Mouse (Mus musculus) megakaryocyte, embryonic 14.5 days (primary cell): ENCODE data around the gene Zfp791. TPM values are rescaled to one million over a fixed set of nuclear protein-coding genes. Genes with fewer than 3 reads are reported as not detected.

Source experiments
- H3K27me3 ChIP-seq: replicated peaks from 2 replicates; pipeline ENCODE3; 2012; ENCODE audit warnings: inconsistent platforms
- H3K36me3 ChIP-seq: replicated peaks from 2 replicates; pipeline ENCODE3; 2012; ENCODE audit warnings: low read length, inconsistent platforms, mixed read lengths
- H3K4me1 ChIP-seq: 2 replicates; pipeline ENCODE4 v1.6.1; 2012; ENCODE audit warnings: inconsistent platforms
- H3K4me3 ChIP-seq: replicated peaks from 2 replicates; pipeline ENCODE3; 2012; ENCODE audit warnings: moderate library complexity, mild to moderate bottlenecking, inconsistent platforms
- H3K9me3 ChIP-seq: 2 replicates; pipeline ENCODE4 v1.6.1; 2012; ENCODE audit warnings: inconsistent platforms
- FLI1 ChIP-seq: IDR thresholded peaks from 2 replicates; pipeline ENCODE4 v1.6.1; 2012; ENCODE audit warnings: low read length, inconsistent platforms, mixed read lengths
- GATA1 ChIP-seq: IDR thresholded peaks from 3 replicates; pipeline ENCODE4 v1.6.1; 2012; ENCODE audit warnings: mixed read lengths, low read length, inconsistent platforms, borderline replicate concordance
- polyA plus RNA-seq: library from polyadenylated mRNA; stranded (reverse); fragments of >175 nt; gene quantifications from 2 replicates; pipeline ENCODE4 v1.2.3, GENCODE M21; 2012; ENCODE audit warnings: low replicate concordance; ENCODE audit not compliant: insufficient read depth

The Zfp791 gene
- polyA plus RNA-seq, 1 experiment = not detected

GRCm38 (mm10) chr8:85073041-85073612, 49.8 kb downstream of the Zfp791 start:
- Histone ChIP-seq H3K4me3 (peak overlapping the region; percentile 65), H3K9me3 (no peaks in the 10 kb centered on the region), H3K36me3 (peaks cover 61% of the 10 kb centered on the region), H3K4me1 (peaks cover 39% of the 10 kb centered on the region), H3K27me3 (no peaks in the 10 kb centered on the region)
- no peak for TF ChIP-seq FLI1
- TF ChIP-seq GATA1 = no peak

- H3K9me3 ChIP-seq = no peaks in the 10 kb centered on the region
- peaks cover 38% of the 10 kb centered on the region for H3K4me1 ChIP-seq
- TF ChIP-seq FLI1 (no peak), GATA1 (no peak)
- H3K4me3 ChIP-seq = peak overlapping the region; percentile 99
- H3K36me3 ChIP-seq = peaks cover 62% of the 10 kb centered on the region
- H3K27me3 ChIP-seq = no peaks in the 10 kb centered on the region
These were observed 50.4 kb downstream of the Zfp791 start for GRCm38 (mm10) chr8:85072364-85072929.

- peaks cover 66% of the 10 kb centered on the region for H3K36me3 ChIP-seq
- peaks cover 38% of the 10 kb centered on the region for H3K4me1 ChIP-seq
These were observed 51.2 kb downstream of the Zfp791 start, which contains the start of gene Dhps for GRCm38 (mm10) chr8:85071514-85072281. Gene Dhps, plus strand, starts transcription at chr8:85071757.

GRCm38 (mm10) chr8:85071041-85071440, 51.9 kb downstream of the Zfp791 start:
- peak overlapping the region; percentile 99 for H3K4me3 ChIP-seq
- H3K27me3 ChIP-seq = no peaks in the 10 kb centered on the region
- no peak for TF ChIP-seq FLI1
- no peak for TF ChIP-seq GATA1
- no peaks in the 10 kb centered on the region for H3K9me3 ChIP-seq
- peaks cover 66% of the 10 kb centered on the region for H3K36me3 ChIP-seq
- peaks cover 32% of the 10 kb centered on the region for H3K4me1 ChIP-seq

More at GRCm38 (mm10) chr8:85071514-85072281, 51.2 kb downstream of the Zfp791 start, which contains the start of gene Dhps:
- H3K4me3 ChIP-seq = peak within 1 kb of the TSS; percentile 99
- H3K9me3 ChIP-seq = no peaks in the 10 kb centered on the region
- peak; percentile 64; the same call in 1 of the 2 replicates for TF ChIP-seq FLI1
- TF ChIP-seq GATA1 = no peak
- H3K27me3 ChIP-seq = no peaks in the 10 kb centered on the region

GRCm38 (mm10) chr8:85067982-85068381, 54.9 kb downstream of the Zfp791 start, which contains the start of gene Gm5741:
Gene Gm5741, minus strand, starts transcription at chr8:85067982.
- Histone ChIP-seq H3K36me3 (peaks cover 52% of the 10 kb centered on the region), H3K27me3 (no peaks in the 10 kb centered on the region), H3K9me3 (no peaks in the 10 kb centered on the region), H3K4me3 (no peak within 1 kb of the TSS), H3K4me1 (peaks cover 22% of the 10 kb centered on the region)
- no peak for TF ChIP-seq GATA1
- no peak for TF ChIP-seq FLI1

GRCm38 (mm10) chr8:85067155-85067554, 55.7 kb downstream of the Zfp791 start:
- Histone ChIP-seq H3K36me3 (peaks cover 56% of the 10 kb centered on the region), H3K4me3 (no peak overlapping the region)

GRCm38 (mm10) chr8:85065213-85065612, 57.7 kb downstream of the Zfp791 start:
- peaks cover 23% of the 10 kb centered on the region for H3K4me1 ChIP-seq
- H3K36me3 ChIP-seq = peaks cover 58% of the 10 kb centered on the region
- H3K27me3 ChIP-seq = peaks cover 4% of the 10 kb centered on the region
- TF ChIP-seq GATA1 (no peak), FLI1 (no peak)
- no peaks in the 10 kb centered on the region for H3K9me3 ChIP-seq
- no peak overlapping the region for H3K4me3 ChIP-seq

More at GRCm38 (mm10) chr8:85067155-85067554, 55.7 kb downstream of the Zfp791 start:
- H3K9me3 ChIP-seq = no peaks in the 10 kb centered on the region
- TF ChIP-seq GATA1 (no peak), FLI1 (no peak)
- peaks cover 19% of the 10 kb centered on the region for H3K4me1 ChIP-seq
- H3K27me3 ChIP-seq = no peaks in the 10 kb centered on the region

- H3K27me3 ChIP-seq = peaks cover 4% of the 10 kb centered on the region
- peaks cover 46% of the 10 kb centered on the region for H3K36me3 ChIP-seq
- H3K9me3 ChIP-seq = no peaks in the 10 kb centered on the region
- H3K4me1 ChIP-seq = peaks cover 30% of the 10 kb centered on the region
- no peak overlapping the region for H3K4me3 ChIP-seq
- no peak for TF ChIP-seq GATA1
- TF ChIP-seq FLI1 = no peak
These were observed 60.3 kb downstream of the Zfp791 start for GRCm38 (mm10) chr8:85062603-85063002.

GRCm38 (mm10) chr8:85059879-85060616, 62.8 kb downstream of the Zfp791 start, which contains the start of gene Fbxw9:
Gene Fbxw9, plus strand, starts transcription at chr8:85060055.
- Histone ChIP-seq H3K36me3 (peaks cover 47% of the 10 kb centered on the region), H3K27me3 (peaks cover 4% of the 10 kb centered on the region), H3K4me3 (peak within 1 kb of the TSS; percentile 100), H3K9me3 (no peaks in the 10 kb centered on the region), H3K4me1 (peaks cover 27% of the 10 kb centered on the region)
- TF ChIP-seq FLI1 = no peak
- TF ChIP-seq GATA1 = no peak

Other genes with a start within 250 kb of the Zfp791 start
- 13.9 and 24.1 TPM in 2 replicates for gene Gcdh, start 229.2 kb downstream of the Zfp791 start, polyA plus RNA-seq
- 7.9 and 11.9 TPM in 2 replicates for gene Klf1, start 221.2 kb downstream of the Zfp791 start, polyA plus RNA-seq
- gene Dnase2a, start 214.5 kb downstream of the Zfp791 start, polyA plus RNA-seq = 3.5 and 13.5 TPM in 2 replicates
- gene Mast1, start 185.7 kb downstream of the Zfp791 start, polyA plus RNA-seq = 0.20 TPM in 1 of 2 replicates, not detected in the other
- gene Rtbdn, start 176.1 kb downstream of the Zfp791 start, polyA plus RNA-seq = not detected in 2 replicates
- not detected in 2 replicates for gene Gm49661, start 153.7 kb downstream of the Zfp791 start, polyA plus RNA-seq
- gene Prdx2, start 153.5 kb downstream of the Zfp791 start, polyA plus RNA-seq = 68.6 and 73.1 TPM in 2 replicates
- 248 and 286 TPM in 2 replicates for gene Rnaseh2a, start 153.3 kb downstream of the Zfp791 start, polyA plus RNA-seq
- 743 and 797 TPM in 2 replicates for gene Junb, start 144.4 kb downstream of the Zfp791 start, polyA plus RNA-seq
- 7.3 and 8.9 TPM in 2 replicates for gene Hook2, start 132.5 kb downstream of the Zfp791 start, polyA plus RNA-seq
- gene Best2, start 108.6 kb downstream of the Zfp791 start, polyA plus RNA-seq = 0.27 TPM in 1 of 2 replicates, not detected in the other
- 103 and 181 TPM in 2 replicates for gene Asna1, start 97.8 kb downstream of the Zfp791 start, polyA plus RNA-seq
- gene Trir, start 96.3 kb downstream of the Zfp791 start, polyA plus RNA-seq = 123 and 539 TPM in 2 replicates
- gene Tnpo2, start 86.2 kb downstream of the Zfp791 start, polyA plus RNA-seq = 5.1 and 5.3 TPM in 2 replicates
- 14.6 and 15.5 TPM in 2 replicates for gene Fbxw9, start 63.0 kb downstream of the Zfp791 start, polyA plus RNA-seq
- gene Gm5741, start 55.1 kb downstream of the Zfp791 start, polyA plus RNA-seq = 8.7 TPM in 1 of 2 replicates, not detected in the other
- 43.5 and 103 TPM in 2 replicates for gene Dhps, start 51.3 kb downstream of the Zfp791 start, polyA plus RNA-seq
- gene Wdr83os, start 42.4 kb downstream of the Zfp791 start, polyA plus RNA-seq = 8.8 and 10.6 TPM in 2 replicates
- 19.7 TPM in 1 of 2 replicates, not detected in the other for gene Wdr83, start 41.8 kb downstream of the Zfp791 start, polyA plus RNA-seq
- 3.8 and 26.4 TPM in 2 replicates for gene Man2b1, start 39.8 kb downstream of the Zfp791 start, polyA plus RNA-seq
- gene Cks1brt, start 28.8 kb upstream of the Zfp791 start, polyA plus RNA-seq = not detected in 2 replicates
- not detected in 2 replicates for gene Olfr371, start 102.9 kb upstream of the Zfp791 start, polyA plus RNA-seq
- gene Orc6, start 176.5 kb upstream of the Zfp791 start, polyA plus RNA-seq = 5.9 TPM in 1 of 2 replicates, not detected in the other
- gene Vps35, start 176.7 kb upstream of the Zfp791 start, polyA plus RNA-seq = 3.8 TPM in 1 of 2 replicates, not detected in the other